Mouse (Mus musculus): ENCODE measurements around the gene Sergef.
A peak's percentile ranks its signal among the peaks of the same experiment; 100 is the strongest.

Sergef gene

DNA sequence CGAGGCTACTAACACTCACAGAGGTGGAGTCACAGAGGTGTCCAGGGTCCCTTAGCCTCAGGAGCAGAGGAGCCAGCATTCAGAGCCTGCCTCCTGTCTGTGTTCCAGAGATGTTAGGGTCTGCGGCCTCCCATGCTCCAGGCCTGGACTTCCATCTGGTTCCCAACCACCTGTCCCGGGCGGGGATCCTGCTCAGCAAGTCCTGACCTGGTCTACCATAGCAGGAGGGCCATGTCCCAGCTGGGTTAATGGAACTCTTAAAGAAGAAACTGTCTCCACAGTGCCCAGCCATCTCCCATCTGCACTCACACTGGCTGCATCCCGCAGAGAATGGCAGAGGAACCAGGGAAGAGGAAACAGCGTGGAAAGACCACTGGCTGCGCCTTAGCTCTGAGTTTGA, 234.9 kb downstream of the Sergef start:
- no peak for DNase-seq (ENCODE audit: low read depth, low spot score)

DNA sequence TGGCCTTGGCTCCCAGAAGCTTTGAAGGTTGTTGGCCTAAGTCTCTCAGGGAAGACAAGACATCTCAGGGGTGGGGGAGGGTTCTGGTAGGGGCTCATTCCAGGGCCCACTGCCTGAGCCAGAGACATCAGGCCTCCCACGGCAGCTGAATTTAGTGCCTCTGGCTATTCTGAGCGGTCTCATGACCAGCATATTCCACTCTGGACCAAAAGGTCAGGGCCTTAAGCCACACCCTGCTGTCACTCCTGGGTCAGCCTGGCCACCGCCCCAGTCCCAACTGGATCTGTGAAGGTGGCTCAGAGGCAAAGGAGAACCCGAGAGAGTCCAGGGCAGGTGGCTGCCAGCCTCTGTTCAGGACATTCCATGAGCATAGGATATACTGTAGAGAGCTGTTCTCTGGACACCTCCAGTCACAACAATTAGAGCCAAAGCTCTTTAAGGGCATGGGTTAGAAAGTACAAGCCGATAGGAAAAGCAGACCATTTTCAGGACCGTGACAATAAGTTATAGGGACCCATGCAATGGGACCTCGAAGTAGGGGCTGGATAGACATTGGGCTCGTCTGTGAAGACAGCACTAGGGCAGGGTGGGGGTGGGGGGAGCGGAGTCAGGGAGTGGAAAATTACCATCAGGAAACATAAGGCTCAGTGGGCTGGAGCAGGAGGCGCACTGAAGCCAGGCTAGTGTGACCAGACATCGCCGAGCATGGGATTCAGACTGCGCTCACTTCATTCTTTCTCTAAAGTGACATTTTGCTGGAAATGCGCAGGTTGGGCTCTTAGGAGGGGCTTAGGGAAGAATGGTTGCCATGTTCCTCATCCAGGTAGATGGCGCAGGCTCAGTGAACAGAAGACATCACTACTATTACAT, 235.8 kb downstream of the Sergef start:
- no peak for DNase-seq (ENCODE audit: low read depth, low spot score)

DNA sequence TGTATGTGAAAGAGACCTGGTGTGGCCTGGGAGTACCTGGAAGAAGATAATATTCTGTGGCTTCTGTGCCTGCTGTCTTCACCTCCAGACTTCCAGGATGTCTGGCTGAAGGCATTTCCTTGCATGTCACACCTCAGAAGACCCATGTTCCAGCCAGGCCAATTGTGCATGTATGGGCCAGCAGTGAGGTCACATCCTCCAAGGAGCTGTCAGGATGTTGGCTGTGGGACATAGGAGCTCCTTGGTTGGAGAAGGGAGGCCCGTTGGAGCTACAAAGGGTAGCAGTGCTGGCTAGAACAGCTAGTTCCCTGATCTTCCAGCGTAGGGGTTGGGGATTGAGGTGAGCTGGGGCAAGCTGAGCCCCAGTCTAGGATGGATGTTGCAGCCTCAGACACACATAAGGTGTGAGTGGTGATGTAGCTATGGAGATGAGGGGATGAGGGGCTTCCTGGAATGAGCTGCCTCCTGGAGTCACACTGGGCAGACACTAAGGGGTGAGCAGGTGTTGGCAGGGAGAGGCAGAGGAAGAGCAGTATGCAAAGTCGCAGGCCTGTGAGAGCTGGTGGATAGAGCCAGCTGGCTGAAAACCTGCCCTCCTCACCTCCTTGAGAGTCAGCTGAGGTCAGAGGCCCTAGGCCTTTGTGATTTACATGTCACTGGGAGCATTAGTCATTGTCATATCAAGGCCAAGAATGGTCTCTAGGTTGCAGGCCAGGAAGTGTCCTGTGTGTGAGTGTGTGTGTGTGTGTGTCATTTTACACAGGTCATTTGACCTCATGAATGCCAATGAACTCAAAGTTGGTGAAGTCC, 238.0 kb downstream of the Sergef start:
- DNase-seq (ENCODE audit: low read depth, low spot score): no peak

DNA sequence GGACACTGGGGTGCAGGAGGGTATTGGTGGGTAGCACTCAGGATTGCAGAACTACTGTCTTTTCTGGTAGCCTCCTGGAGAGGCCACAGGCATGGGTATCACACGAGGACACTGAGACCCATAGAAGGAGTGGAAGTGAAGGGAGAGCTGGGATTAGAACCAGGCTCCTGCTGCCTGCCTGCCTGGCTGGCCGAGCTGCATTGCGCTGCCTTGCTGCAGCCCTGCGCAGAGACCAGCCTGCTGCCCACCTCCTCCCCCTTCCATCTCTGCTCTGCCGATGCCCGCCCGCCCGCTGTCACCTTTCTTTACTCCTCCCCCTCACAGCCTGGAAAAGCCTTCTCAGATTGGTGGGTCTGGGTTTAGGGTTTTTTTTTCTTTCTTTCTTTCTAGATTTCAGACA, 239.3 kb downstream of the Sergef start:
- no peak for DNase-seq (ENCODE audit: low read depth, low spot score)

DNA sequence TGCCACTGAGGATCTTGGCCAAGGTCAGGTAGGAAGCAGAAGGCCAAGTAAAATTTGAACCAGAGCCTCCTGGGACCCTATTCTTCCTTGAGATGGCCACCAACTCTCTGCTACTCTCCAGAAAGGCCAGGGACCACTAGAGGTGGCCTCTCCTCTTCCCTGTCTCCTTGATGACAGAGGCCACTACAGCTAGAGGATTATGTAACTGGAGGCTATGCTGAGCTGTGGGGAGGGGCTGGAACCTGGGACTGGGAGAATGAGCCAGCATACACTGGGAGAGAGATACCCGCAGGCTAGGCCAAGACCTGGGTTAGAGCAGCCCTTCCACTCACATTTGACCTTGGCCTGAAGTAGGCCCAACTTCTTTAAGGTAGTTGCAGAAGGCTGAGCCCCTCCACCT, 239.9 kb downstream of the Sergef start:
- no peak for DNase-seq (ENCODE audit: low read depth, low spot score)

DNA sequence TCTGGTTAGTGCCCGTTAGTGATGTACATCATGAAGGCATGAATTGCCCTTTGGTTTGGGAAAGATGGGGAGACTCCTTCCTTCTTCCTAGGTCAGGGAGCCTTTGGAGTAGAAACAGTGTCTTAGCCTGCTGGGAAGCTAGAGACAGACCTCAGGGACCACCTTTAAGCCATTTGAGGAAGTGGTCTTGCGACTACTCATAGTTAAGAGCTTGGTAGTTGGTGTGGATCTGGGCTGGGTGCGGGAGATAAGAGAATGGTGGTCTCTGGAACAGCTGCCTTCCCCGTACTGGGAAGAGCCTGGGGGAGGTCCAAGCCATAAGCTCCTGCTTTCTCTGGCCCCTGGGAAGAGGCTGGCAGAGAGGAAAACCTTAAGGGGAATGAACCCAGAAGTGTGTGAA, 241.0 kb downstream of the Sergef start:
- DNase-seq (ENCODE audit: low read depth, low spot score): no peak

DNA sequence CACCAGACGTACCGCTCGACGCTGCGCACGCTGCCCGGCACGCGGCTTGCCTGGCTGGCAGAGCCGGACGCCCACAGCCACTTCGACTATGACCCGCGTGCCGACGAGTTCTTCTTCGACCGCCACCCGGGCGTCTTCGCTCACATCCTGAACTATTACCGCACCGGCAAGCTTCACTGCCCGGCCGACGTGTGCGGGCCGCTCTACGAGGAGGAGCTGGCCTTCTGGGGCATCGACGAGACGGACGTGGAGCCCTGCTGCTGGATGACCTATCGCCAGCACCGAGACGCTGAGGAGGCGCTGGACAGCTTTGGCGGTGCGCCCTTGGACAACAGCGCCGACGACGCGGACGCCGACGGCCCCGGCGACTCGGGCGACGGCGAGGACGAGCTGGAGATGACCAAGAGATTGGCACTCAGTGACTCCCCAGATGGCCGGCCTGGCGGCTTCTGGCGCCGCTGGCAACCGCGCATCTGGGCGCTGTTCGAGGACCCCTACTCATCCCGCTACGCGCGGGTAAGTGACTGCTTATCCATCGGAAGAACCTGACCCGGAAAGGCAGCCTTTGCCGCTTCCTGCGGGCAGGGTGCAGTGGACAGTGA, 241.8 kb downstream of the Sergef start:
- no peak for DNase-seq (ENCODE audit: low read depth, low spot score)

DNA sequence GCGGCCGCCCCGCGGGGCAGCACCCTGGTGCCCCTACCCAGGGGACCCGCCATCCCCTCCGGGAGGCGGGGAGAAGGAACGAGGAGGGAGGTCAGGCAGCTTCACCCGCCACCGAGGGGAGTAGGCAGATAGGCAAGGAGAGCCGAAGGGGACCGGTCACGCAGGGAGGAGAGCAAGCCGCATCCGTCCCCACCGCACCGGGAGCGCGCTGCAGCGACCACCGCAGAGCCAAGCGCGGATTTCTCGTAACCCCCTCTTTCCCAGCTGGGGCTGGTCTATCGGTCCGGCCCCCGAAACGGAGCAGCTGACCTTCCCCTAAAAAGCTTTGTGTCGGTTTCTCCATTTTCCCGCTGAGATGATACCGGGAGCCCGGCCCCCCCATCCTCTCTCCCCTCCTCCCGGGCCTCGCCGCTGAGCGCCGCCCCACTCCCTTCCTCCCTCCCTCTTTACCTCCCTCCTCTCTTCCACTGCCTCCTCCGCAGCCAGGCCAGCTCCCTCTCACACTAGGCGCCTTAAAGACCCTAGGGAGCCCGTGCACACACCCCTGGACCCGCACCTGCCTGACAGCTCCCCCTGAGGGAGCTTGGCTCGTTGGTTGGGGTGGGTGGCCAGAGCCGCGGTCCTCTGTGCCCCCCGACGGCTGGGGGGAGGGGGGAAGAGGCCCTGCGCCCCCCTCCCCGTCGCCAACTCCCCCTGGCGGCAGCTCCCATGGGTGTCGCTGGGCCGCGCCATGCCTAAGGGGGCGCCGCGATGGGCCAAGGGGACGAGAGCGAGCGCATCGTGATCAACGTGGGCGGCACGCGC, 242.5 kb downstream of the Sergef start:
- DNase-seq (ENCODE audit: low read depth, low spot score): no peak

DNA sequence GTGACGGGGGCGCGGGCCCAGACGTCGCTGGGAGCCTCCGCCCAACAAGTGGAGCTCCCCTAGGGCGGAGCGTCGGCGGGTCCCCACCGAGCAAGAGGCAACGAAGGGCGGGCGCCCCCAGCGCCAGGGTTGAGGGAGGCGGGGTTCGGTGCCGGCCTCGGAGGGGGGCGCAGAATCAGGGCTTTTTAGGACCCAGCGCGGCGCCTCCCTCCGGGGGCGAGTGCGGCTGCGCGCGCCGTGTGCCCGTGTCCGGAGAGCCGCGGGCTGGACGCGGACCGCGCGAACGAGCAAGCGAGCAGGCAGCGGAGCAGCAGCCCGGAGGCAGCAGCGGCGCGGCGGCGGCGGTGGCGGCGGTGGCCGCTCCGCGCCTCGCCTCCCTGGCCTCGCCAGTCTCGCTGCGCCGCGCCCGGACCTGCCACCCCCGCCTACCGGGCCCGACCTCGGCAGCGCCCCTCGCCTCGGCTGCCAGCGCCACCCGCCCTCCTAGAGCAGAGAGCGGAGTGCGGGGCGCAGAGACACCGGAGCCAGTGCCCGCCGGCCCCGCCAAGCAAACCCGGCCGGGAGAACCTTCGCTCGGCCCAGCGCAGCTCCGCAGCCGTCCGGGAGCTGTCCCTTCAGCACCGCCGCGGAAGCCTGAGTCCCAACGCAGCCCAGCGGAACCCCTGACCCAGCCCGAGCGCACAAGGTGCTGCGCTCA, 243.2 kb downstream of the Sergef start, which contains the start of gene Kcnc1:
Gene Kcnc1 (plus strand): TSS at position 267 of the 697 bp plus-strand sequence.
- DNase-seq (ENCODE audit: low read depth, low spot score): peak; percentile 84

DNA sequence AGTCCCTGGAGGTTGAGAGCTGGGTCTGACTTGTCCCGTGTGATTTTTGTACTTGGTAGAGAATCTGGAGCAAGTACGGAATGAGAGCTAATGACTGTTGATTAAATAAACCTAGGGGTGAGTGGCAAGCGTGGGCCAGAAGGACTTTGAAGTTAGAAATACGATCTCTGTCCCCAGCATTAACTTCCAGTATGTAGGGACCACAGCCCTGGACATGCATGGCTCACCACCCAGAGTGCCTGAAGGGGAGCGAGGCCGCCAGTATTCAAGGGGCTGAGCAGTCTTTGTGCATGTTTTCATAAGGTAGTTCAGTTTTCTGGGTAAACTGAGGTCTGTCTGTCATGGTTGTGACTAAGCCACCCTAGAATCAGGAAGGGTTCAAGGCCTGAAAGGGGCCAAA, 244.0 kb downstream of the Sergef start:
- DNase-seq (ENCODE audit: low read depth, low spot score): no peak

DNA sequence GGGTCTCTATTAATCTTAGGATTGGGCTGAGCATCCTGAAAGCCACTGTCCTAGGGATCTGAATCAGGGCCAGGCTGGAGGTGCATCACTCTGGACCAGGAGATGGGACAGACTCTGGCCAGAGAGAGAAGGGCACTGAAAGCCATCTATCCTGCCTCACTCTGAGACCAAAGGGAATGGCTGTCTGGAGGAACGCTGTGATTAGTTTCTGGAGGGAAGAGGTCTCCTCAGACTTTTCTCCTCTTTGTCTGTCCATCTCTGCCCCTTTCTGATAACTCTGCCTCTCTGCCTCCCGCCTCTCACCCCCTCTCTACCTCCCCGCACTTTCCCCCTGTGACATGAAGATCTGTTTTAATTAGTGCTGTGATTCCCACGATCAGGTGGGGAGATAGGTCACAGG, 244.7 kb downstream of the Sergef start:
- DNase-seq (ENCODE audit: low read depth, low spot score): no peak

DNA sequence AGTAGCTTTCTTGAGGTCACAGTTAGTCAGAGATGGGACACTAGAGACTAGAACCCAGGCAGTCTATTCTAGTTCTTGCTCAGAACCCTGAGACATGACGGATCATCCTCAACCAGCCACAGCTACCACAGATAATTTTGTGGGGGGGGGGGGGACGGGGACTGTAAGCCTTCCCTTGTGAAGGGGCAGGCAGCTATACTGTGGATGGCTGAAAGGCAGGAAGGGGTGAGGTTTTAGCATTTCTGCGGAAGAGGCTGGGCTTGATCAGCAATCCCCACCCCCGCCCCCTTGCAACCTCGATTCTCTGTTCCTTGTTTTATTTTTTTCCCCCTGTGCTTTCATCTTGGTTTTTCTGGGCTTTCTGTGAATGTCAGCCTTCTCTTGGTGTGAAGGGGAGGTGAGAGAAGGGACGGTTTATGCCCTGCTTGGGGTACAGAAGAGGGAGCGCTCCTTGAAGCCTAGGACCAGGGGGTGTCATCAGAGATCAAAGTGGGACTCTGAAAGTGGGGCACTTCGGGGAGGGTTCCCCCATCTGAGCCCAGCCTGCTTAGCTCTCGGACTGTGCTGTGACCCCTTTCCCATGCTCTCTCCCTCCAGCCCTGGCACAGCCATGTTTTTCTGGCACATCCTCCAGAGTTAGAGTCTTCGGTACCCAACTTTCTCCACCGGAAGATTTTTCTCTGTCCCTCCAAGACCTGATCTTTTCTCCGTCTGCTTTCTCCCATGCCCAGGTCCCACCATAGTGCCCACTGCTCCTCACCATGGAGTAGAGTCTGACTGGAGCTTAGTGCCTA, 245.7 kb downstream of the Sergef start:
- DNase-seq (ENCODE audit: low read depth, low spot score): no peak

Measured in forelimb bud, embryonic 11.5 days (tissue).